Mouse (Mus musculus) testis, adult 2 months (tissue): ENCODE measurements around the gene Atxn3.

Source experiments
- CTCF ChIP-seq: fragments of 200-500 bp; IDR thresholded peaks from 2 replicates; pipeline ENCODE4 v1.5.1; 2012; ENCODE audit warnings: low read depth, mild to moderate bottlenecking, inconsistent platforms, low read length, moderate library complexity; ENCODE audit not compliant: control insufficient read depth, insufficient read depth, insufficient replicate concordance
- POLR2A ChIP-seq: fragments of 200-500 bp; IDR thresholded peaks from 2 replicates; pipeline ENCODE4 v1.6.1; 2012; ENCODE audit warnings: low read depth, mild to moderate bottlenecking, inconsistent platforms, low read length, moderate library complexity; ENCODE audit not compliant: control insufficient read depth

DNA sequence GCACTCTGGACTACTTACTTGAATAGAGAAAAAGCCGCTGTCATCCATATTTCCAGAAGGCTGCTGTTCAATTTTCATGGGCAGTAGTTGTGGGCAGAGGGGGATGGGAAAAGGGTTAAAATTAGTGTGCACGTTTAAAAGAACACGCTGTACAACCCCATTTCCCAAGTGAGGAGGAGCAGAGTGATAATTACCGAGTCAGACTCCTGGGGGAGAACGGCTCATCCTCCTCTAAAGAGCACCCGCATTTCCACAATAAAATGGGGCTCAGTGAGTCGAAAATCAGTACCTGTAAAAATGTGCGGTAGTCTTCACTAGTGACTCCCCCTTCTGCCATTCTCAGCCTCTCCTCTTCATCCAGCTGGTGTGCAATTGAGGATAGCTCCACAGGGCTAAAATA is 10.1 kb downstream of the Atxn3 start:
- TF ChIP-seq POLR2A (no peak), CTCF (no peak)
